Mouse (Mus musculus): ENCODE results near the gene Krt13. TPM values are rescaled to one million over a fixed set of nuclear protein-coding genes. Genes with fewer than 3 reads are reported as not detected.

Krt13 gene
- polyA plus RNA-seq, 1 experiment from 2014 or later, result not detected

DNA sequence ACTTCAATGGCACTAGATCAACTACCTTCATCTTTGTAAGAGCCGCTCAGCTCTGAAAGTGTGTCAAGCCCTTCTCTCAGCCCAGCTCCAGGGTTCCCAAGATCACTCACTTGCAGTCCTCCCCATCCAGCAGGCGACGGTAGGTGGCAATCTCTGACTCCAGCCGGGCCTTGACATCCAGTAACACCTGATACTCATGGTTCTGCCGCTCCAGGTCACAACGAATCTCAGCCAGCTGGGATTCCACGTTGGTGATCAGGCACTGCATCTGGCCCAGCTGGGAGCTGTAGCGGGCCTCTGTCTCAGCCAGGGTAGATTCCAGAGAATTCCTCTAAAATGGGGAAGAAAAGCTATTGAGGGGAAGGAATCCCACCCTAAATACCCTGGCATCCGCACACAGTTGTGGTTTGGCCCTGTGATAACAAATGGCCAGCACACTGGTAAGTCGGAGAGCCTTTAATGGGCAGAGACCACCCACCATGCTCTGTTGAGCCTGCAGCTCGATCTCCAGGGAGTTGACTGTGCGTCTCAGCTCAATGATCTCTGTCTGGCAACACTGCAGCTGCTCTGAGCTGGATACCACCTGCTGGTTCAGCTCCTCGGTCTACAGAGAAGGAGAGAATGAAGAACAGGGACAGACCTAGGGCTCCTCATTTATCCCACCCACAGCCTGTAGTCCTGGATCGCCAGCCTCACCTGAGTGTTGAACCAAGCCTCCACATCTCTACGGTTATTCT lies 18.5 kb downstream of the Krt13 start:
- no peaks in the 10 kb centered on the region for H3K4me1 ChIP-seq (replicated peaks)
- no peaks in the 10 kb centered on the region for H3K27me3 ChIP-seq
- H3K36me3 ChIP-seq, result no peaks in the 10 kb centered on the region
- no peak overlapping the region for H3K27ac ChIP-seq (replicated peaks)
- no peak overlapping the region for H3K9ac ChIP-seq
- ATAC-seq (ENCODE audit: low read depth), result no peak
- H3K4me2 ChIP-seq, result no peak overlapping the region
- H3K9me3 ChIP-seq, result no peaks in the 10 kb centered on the region
- 72% methylated on average over 15 of the region's 15 CpGs for WGBS
- no peak overlapping the region for H3K4me3 ChIP-seq

DNA sequence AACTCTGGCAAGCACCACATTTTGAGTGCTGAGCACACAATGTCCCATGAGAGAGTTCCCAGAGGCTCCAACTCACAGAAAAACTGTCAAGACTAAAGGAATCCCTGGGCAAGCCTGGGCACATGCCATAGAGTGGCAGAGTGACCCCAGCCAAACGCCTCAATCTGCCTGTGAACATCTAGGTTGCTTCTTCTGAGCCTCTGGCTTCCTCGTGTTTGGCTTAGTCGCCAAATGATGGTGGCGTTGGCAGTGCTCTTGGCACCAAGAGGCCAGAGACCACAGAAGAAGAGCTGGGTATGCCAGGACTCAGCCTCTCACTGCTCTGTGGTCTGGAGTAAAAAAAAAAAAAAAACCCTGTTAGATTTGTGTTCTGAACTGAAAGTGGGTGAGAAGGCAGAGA lies 21.0 kb downstream of the Krt13 start:
- Histone ChIP-seq H3K4me3 (no peak overlapping the region), H3K4me2 (no peak overlapping the region), H3K9ac (no peak overlapping the region), H3K27ac (replicated peaks) (no peak overlapping the region), H3K9me3 (no peaks in the 10 kb centered on the region), H3K27me3 (no peaks in the 10 kb centered on the region), H3K4me1 (replicated peaks) (no peaks in the 10 kb centered on the region), H3K36me3 (no peaks in the 10 kb centered on the region)
- ATAC-seq (ENCODE audit: low read depth), result no peak
- 85% methylated on average over 4 of the region's 4 CpGs for WGBS

DNA sequence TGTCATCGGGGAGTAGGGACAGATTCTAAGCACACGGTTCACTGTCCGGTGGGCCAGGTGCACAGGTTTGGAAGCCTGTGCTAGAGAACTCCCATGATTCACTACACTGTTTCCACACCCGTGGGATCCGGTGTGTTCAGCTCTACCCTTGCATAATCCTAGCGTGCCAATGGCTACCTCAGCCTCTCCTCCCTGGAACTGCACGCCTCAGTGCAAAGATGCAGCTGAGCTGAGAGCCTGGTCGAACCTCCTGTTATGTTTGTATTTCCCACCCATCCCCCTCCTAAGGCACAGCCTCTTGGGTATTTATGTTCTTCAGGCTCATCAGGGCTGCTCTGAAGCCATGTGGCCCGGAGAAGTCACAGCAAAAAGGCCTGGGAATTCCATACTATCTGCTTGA lies 23.5 kb downstream of the Krt13 start:
- Histone ChIP-seq H3K4me3 (no peak overlapping the region), H3K9ac (no peak overlapping the region), H3K27ac (replicated peaks) (no peak overlapping the region), H3K4me1 (replicated peaks) (no peaks in the 10 kb centered on the region), H3K4me2 (no peak overlapping the region), H3K27me3 (no peaks in the 10 kb centered on the region), H3K36me3 (no peaks in the 10 kb centered on the region), H3K9me3 (no peaks in the 10 kb centered on the region)
- WGBS, result 68% methylated on average over 9 of the region's 9 CpGs
- no peak for ATAC-seq (ENCODE audit: low read depth)

DNA sequence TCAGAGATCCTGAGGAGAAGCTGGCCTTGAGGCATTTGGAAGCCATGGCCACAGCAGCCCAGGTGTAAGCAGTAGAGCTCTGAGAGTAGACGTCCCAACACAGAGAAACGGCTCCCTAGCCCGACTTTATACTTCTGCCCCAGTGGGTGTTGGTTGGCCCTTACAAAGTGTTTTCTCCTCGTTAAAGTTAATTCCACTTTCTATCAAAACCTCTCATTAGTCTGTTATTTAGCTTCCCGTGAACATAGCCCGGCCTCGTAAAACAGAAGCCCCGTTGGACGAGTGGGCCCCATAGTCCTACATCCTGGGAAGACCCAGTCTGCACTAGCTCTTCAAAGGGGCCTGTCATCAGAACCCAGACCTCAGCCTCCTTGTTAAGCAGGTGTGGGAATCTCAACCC lies 25.2 kb downstream of the Krt13 start, which contains the start of gene Krt35:
Gene Krt35 (minus strand): TSS at position 101 of the 400 bp plus-strand sequence.
- WGBS, result 84% methylated on average over 9 of the region's 9 CpGs
- H3K36me3 ChIP-seq, result no peaks in the 10 kb centered on the region
- no peak within 1 kb of the TSS for H3K4me2 ChIP-seq
- H3K27ac ChIP-seq (replicated peaks), result no peak within 1 kb of the TSS
- H3K9ac ChIP-seq, result no peak within 1 kb of the TSS
- no peaks in the 10 kb centered on the region for H3K4me1 ChIP-seq (replicated peaks)
- no peak for ATAC-seq (ENCODE audit: low read depth)
- no peaks in the 10 kb centered on the region for H3K9me3 ChIP-seq
- no peak within 1 kb of the TSS for H3K4me3 ChIP-seq
- no peaks in the 10 kb centered on the region for H3K27me3 ChIP-seq

- Histone ChIP-seq H3K27ac (replicated peaks) (no peak overlapping the region), H3K9ac (no peak overlapping the region), H3K4me2 (no peak overlapping the region), H3K27me3 (no peaks in the 10 kb centered on the region), H3K9me3 (no peaks in the 10 kb centered on the region), H3K36me3 (no peaks in the 10 kb centered on the region), H3K4me1 (replicated peaks) (no peaks in the 10 kb centered on the region), H3K4me3 (no peak overlapping the region)
- 72% methylated on average over 7 of the region's 7 CpGs for WGBS
- no peak for ATAC-seq (ENCODE audit: low read depth)
These were observed 32.9 kb downstream of the Krt13 start for GRCm38 (mm10) chr11:100088378-100089025.

GRCm38 (mm10) chr11:100087861-100088260 lies 33.5 kb downstream of the Krt13 start, which contains the start of gene Krt32:
TSS of gene Krt32 (minus strand) at chr11:100088226.
- H3K36me3 ChIP-seq, result no peaks in the 10 kb centered on the region
- H3K9ac ChIP-seq, result no peak within 1 kb of the TSS
- no peak within 1 kb of the TSS for H3K4me2 ChIP-seq
- ATAC-seq (ENCODE audit: low read depth), result no peak
- no peaks in the 10 kb centered on the region for H3K9me3 ChIP-seq
- H3K27ac ChIP-seq (replicated peaks), result no peak within 1 kb of the TSS
- no peak within 1 kb of the TSS for H3K4me3 ChIP-seq
- no peaks in the 10 kb centered on the region for H3K27me3 ChIP-seq
- H3K4me1 ChIP-seq (replicated peaks), result no peaks in the 10 kb centered on the region
- 94% methylated on average over 10 of the region's 10 CpGs for WGBS

GRCm38 (mm10) chr11:100073873-100074272 lies 47.5 kb downstream of the Krt13 start:
- Histone ChIP-seq H3K36me3 (no peaks in the 10 kb centered on the region), H3K9ac (no peak overlapping the region), H3K4me1 (replicated peaks) (no peaks in the 10 kb centered on the region), H3K9me3 (no peaks in the 10 kb centered on the region), H3K27ac (replicated peaks) (no peak overlapping the region), H3K27me3 (no peaks in the 10 kb centered on the region), H3K4me3 (no peak overlapping the region), H3K4me2 (no peak overlapping the region)
- ATAC-seq (ENCODE audit: low read depth), result no peak
- WGBS, result 47% methylated on average over 1 of the region's 1 CpGs

Other genes starting within 250 kb of the Krt13 start
- not detected in 2 replicates for gene Krtap9-1, start 248.2 kb downstream of the Krt13 start, polyA plus RNA-seq (2015; fragmentation: Nextera tagmentation; extraction: Ambion mirVana)
- gene Gm11567, start 242.4 kb downstream of the Krt13 start, polyA plus RNA-seq (2015; fragmentation: Nextera tagmentation; extraction: Ambion mirVana), result not detected in 2 replicates
- not detected in 2 replicates for gene Krtap31-1, start 213.6 kb downstream of the Krt13 start, polyA plus RNA-seq (2015; fragmentation: Nextera tagmentation; extraction: Ambion mirVana)
- not detected in 2 replicates for gene Gm11565, start 206.8 kb downstream of the Krt13 start, polyA plus RNA-seq (2015; fragmentation: Nextera tagmentation; extraction: Ambion mirVana)
- gene Krtap31-2, start 185.3 kb downstream of the Krt13 start, polyA plus RNA-seq (2015; fragmentation: Nextera tagmentation; extraction: Ambion mirVana), result not detected in 2 replicates
- gene Krtap9-5, start 173.1 kb downstream of the Krt13 start, polyA plus RNA-seq (2015; fragmentation: Nextera tagmentation; extraction: Ambion mirVana), result not detected in 2 replicates
- gene Krtap29-1, start 142.5 kb downstream of the Krt13 start, polyA plus RNA-seq (2015; fragmentation: Nextera tagmentation; extraction: Ambion mirVana), result not detected in 2 replicates
- gene Krtap16-1, start 135.0 kb downstream of the Krt13 start, polyA plus RNA-seq (2015; fragmentation: Nextera tagmentation; extraction: Ambion mirVana), result not detected in 2 replicates
- gene Krtap17-1, start 127.6 kb downstream of the Krt13 start, polyA plus RNA-seq (2015; fragmentation: Nextera tagmentation; extraction: Ambion mirVana), result 0.55 TPM in 1 of 2 replicates, not detected in the other
- not detected in 2 replicates for gene Krt33a, start 105.4 kb downstream of the Krt13 start, polyA plus RNA-seq (2015; fragmentation: Nextera tagmentation; extraction: Ambion mirVana)
- gene Krt33b, start 91.7 kb downstream of the Krt13 start, polyA plus RNA-seq (2015; fragmentation: Nextera tagmentation; extraction: Ambion mirVana), result not detected in 2 replicates
- gene Krt34, start 80.0 kb downstream of the Krt13 start, polyA plus RNA-seq (2015; fragmentation: Nextera tagmentation; extraction: Ambion mirVana), result not detected in 2 replicates
- not detected in 2 replicates for gene Krt31, start 71.0 kb downstream of the Krt13 start, polyA plus RNA-seq (2015; fragmentation: Nextera tagmentation; extraction: Ambion mirVana)
- gene Krt32, start 33.3 kb downstream of the Krt13 start, polyA plus RNA-seq (2015; fragmentation: Nextera tagmentation; extraction: Ambion mirVana), result not detected in 2 replicates
- gene Krt35, start 25.3 kb downstream of the Krt13 start, polyA plus RNA-seq (2015; fragmentation: Nextera tagmentation; extraction: Ambion mirVana), result not detected in 2 replicates
- not detected in 2 replicates for gene Krt36, start 15.9 kb downstream of the Krt13 start, polyA plus RNA-seq (2015; fragmentation: Nextera tagmentation; extraction: Ambion mirVana)
- gene Krt15, start 14.4 kb upstream of the Krt13 start, polyA plus RNA-seq (2015; fragmentation: Nextera tagmentation; extraction: Ambion mirVana), result 1.0 and 4.3 TPM in 2 replicates
- 1.1 and 2.2 TPM in 2 replicates for gene Krt19, start 27.1 kb upstream of the Krt13 start, polyA plus RNA-seq (2015; fragmentation: Nextera tagmentation; extraction: Ambion mirVana)
- gene Krt9, start 71.7 kb upstream of the Krt13 start, polyA plus RNA-seq (2015; fragmentation: Nextera tagmentation; extraction: Ambion mirVana), result not detected in 2 replicates
- 1.6 and 7.2 TPM in 2 replicates for gene Krt14, start 86.0 kb upstream of the Krt13 start, polyA plus RNA-seq (2015; fragmentation: Nextera tagmentation; extraction: Ambion mirVana)
- gene Krt16, start 127.3 kb upstream of the Krt13 start, polyA plus RNA-seq (2015; fragmentation: Nextera tagmentation; extraction: Ambion mirVana), result not detected in 2 replicates
- 0.73 and 1.4 TPM in 2 replicates for gene Krt17, start 139.5 kb upstream of the Krt13 start, polyA plus RNA-seq (2015; fragmentation: Nextera tagmentation; extraction: Ambion mirVana)
- gene Krt42, start 148.3 kb upstream of the Krt13 start, polyA plus RNA-seq (2015; fragmentation: Nextera tagmentation; extraction: Ambion mirVana), result not detected in 2 replicates
- 1,277 and 1,563 TPM in 2 replicates for gene Eif1, start 198.3 kb upstream of the Krt13 start, polyA plus RNA-seq (2015; fragmentation: Nextera tagmentation; extraction: Ambion mirVana)
- gene Gast, start 212.8 kb upstream of the Krt13 start, polyA plus RNA-seq (2015; fragmentation: Nextera tagmentation; extraction: Ambion mirVana), result 0.76 TPM in 1 of 2 replicates, not detected in the other
- 62.7 and 67.4 TPM in 2 replicates for gene Hap1, start 234.6 kb upstream of the Krt13 start, polyA plus RNA-seq (2015; fragmentation: Nextera tagmentation; extraction: Ambion mirVana)